Mouse (Mus musculus) small intestine, adult 2 months (tissue): ENCODE data around the gene Vmn2r92.
"Not testable (repeated sequence)": the region's sequence is repeated elsewhere in the genome, so short reads cannot be mapped to it uniquely, and the experiment has no call there.

Experiments
- CTCF ChIP-seq: fragments of 200-500 bp; IDR thresholded peaks from 2 replicates; pipeline ENCODE4 v1.5.1; 2012; ENCODE audit warnings: low read depth, mild to moderate bottlenecking, control low read depth, inconsistent platforms, low read length, moderate library complexity, mixed read lengths; ENCODE audit not compliant: insufficient replicate concordance, insufficient read length; ENCODE audit errors: extremely low read depth
- POLR2A ChIP-seq: fragments of 200-500 bp; IDR thresholded peaks from 2 replicates; pipeline ENCODE4 v1.6.1; 2012; ENCODE audit warnings: low read depth, mild to moderate bottlenecking, control low read depth, inconsistent platforms, low read length, moderate library complexity

DNA sequence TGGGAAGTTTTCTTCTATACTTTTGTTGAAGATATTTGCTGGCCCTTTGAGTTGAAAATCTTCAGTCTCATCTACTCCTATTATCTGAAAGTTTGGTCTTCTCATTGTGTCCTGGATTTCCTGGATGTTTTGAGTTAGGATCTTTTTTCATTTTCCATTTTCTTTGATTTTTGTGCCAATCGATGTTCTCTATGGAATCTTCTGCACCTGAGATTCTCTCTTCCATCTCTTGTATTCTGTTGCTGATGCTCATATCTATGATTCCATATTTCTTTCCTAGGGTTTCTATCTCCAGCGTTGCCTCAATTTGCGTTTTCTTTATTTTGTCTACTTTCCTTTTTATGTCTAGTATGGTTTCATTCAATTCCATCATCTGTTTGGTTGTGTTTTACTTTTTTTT, 49.4 kb upstream of the Vmn2r92 start:
- TF ChIP-seq CTCF, POLR2A: not testable (repeated sequence)
